ENCODE assay signal across 15 mouse cellular contexts in the genomic region with DNA sequence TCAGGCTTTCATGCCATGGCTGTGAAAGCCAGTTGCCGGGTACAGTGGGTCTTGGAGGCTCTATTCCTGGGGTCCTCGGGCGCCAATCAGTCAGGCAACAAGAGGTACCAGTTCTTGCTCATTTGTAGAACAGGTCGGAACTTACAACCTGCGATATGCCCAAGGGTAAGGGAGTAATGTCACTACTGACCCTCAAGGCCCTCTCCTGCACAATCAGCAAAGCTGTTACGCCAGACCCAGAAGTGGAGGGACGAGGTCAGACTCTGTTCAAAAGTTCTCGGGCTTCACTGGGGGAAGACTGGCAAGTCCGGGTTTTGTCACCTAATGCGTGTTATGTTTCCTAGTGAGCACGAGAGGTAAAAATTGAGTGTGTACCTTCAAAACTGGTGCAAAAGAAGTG.
"Had no signal": no experiment of that assay in that cellular context is flagged by ENCODE, and none has a peak within 500 bp of the region (broad histone marks: within the 10 kb centered on the region; RNA-seq: fewer than 3 reads in every experiment).

No protein-coding gene starts in this region.

- H3K4me1 ChIP-seq: neural tube, embryonic 13.5 days; neural tube, embryonic 15.5 days had no signal

- H3K4me2 ChIP-seq: neural tube, embryonic 13.5 days; neural tube, embryonic 15.5 days; stomach, embryonic 15.5 days had no signal

- DNase-seq: retina, postnatal 1 day; right cerebral cortex, adult 18-20 months; right cerebral cortex, postnatal 14 days; right cerebral cortex, postnatal 25 days; right cerebral cortex, postnatal 4 days; spleen, adult 18-20 months; thymus, adult 18-20 months; thymus, adult 2 months; thymus, postnatal 14 days; thymus, postnatal 25 days; thymus, postnatal 36 days; thymus, postnatal 4 days had no signal

- H3K27ac ChIP-seq: neural tube, embryonic 13.5 days; neural tube, embryonic 15.5 days; stomach, embryonic 15.5 days had no signal

- H3K9ac ChIP-seq: neural tube, embryonic 13.5 days; neural tube, embryonic 15.5 days; stomach, embryonic 15.5 days had no signal

- H3K27me3 ChIP-seq: neural tube, embryonic 13.5 days; neural tube, embryonic 15.5 days; stomach, embryonic 15.5 days had no signal

- H3K36me3 ChIP-seq: stomach, embryonic 15.5 days had no signal

- H3K4me3 ChIP-seq: neural tube, embryonic 13.5 days; neural tube, embryonic 15.5 days; stomach, embryonic 15.5 days had no signal

- H3K9me3 ChIP-seq: neural tube, embryonic 13.5 days; neural tube, embryonic 15.5 days; stomach, embryonic 15.5 days had no signal
